Mouse (Mus musculus) midbrain, embryonic 15.5 days (tissue): ENCODE results near the gene B4galnt3. TPM values are rescaled to one million over a fixed set of nuclear protein-coding genes. Genes with fewer than 3 reads are reported as not detected.
A peak's percentile ranks its signal among the peaks of the same experiment; 100 is the strongest.
"Not testable (repeated sequence)": the region's sequence is repeated elsewhere in the genome, so short reads cannot be mapped to it uniquely, and the experiment has no call there.

Source experiments
- ATAC-seq: fragments of 200-750 bp; cut with Nextera tagmentation; replicated peaks from 2 replicates; pipeline ENCODE4 v1.8.0; 2017; ENCODE audit warnings: moderate TSS enrichment
- H3K27ac ChIP-seq: fragments of 300-500 bp; sonication (generic); 2 replicates; pipeline ENCODE4 v1.5.1; 2015; ENCODE audit warnings: mild to moderate bottlenecking, inconsistent platforms
- H3K27me3 ChIP-seq: fragments of 300-500 bp; sonication (generic); replicated peaks from 2 replicates; pipeline ENCODE4 v1.6.1; 2015; ENCODE audit warnings: inconsistent platforms
- H3K36me3 ChIP-seq: fragments of 300-500 bp; sonication (generic); replicated peaks from 2 replicates; pipeline ENCODE4 v1.6.1; 2015; ENCODE audit warnings: inconsistent platforms
- H3K4me1 ChIP-seq: fragments of 300-500 bp; sonication (generic); 2 replicates; pipeline ENCODE4 v1.6.1; 2015; ENCODE audit warnings: inconsistent platforms
- H3K4me2 ChIP-seq: fragments of 300-500 bp; sonication (generic); 2 replicates; pipeline ENCODE4 v1.6.1; 2015; ENCODE audit warnings: inconsistent platforms, mild to moderate bottlenecking, moderate library complexity
- H3K4me3 ChIP-seq: fragments of 300-500 bp; sonication (generic); 2 replicates; pipeline ENCODE4 v1.5.1; 2015; ENCODE audit warnings: mild to moderate bottlenecking, inconsistent platforms
- H3K9ac ChIP-seq: fragments of 300-500 bp; sonication (generic); 2 replicates; pipeline ENCODE4 v1.6.1; 2015; ENCODE audit warnings: mild to moderate bottlenecking, inconsistent platforms
- H3K9me3 ChIP-seq: fragments of 300-500 bp; sonication (generic); 2 replicates; pipeline ENCODE4 v1.6.1; 2016; ENCODE audit warnings: inconsistent platforms
- WGBS: fragments of 180-500 bp; shearing (Covaris S2); methylation state at CpG from one replicate; pipeline ENCODE4 v1.1.7; 2015; ENCODE audit warnings: mixed read lengths; 5-methylcytosine and 5-hydroxymethylcytosine counted together
- polyA plus RNA-seq: library from polyadenylated mRNA; unstranded; fragments of >200 nt; fragmentation: Nextera tagmentation; extraction: Ambion mirVana; gene quantifications from 2 replicates; pipeline ENCODE4 v1.2.1, GENCODE M21; 2015

Gene B4galnt3
- polyA plus RNA-seq, 1 experiment from 2014 or later: 0.22 TPM

- H3K4me2 ChIP-seq: no peak overlapping the region
- WGBS: 36% methylated on average over 6 of the region's 6 CpGs
- no peaks in the 10 kb centered on the region for H3K36me3 ChIP-seq
- ATAC-seq: 0 out of 2 replicates have a peak, but pooled peaks have one; percentile 58
- no peaks in the 10 kb centered on the region for H3K4me1 ChIP-seq
- no peaks in the 10 kb centered on the region for H3K9me3 ChIP-seq
- H3K27me3 ChIP-seq: no peaks in the 10 kb centered on the region
- no peak overlapping the region for H3K9ac ChIP-seq
- no peak overlapping the region for H3K4me3 ChIP-seq
- H3K27ac ChIP-seq: no peak overlapping the region
Observed at GRCm38 (mm10) chr6:120301137-120301536, 6.8 kb upstream of the B4galnt3 start.

- WGBS: 96% methylated on average over 2 of the region's 2 CpGs
- not testable (repeated sequence) for H3K27ac ChIP-seq, H3K4me2 ChIP-seq, ATAC-seq, H3K9ac ChIP-seq, H3K36me3 ChIP-seq, H3K9me3 ChIP-seq, H3K4me1 ChIP-seq, H3K4me3 ChIP-seq
- H3K27me3 ChIP-seq: peaks cover 14% of the 10 kb centered on the region
Observed at GRCm38 (mm10) chr6:120296589-120296988, 2.2 kb upstream of the B4galnt3 start.

- H3K4me3 ChIP-seq: peak overlapping the region; percentile 86
- WGBS: under 1% methylated on average over 16 of the region's 16 CpGs
- H3K4me1 ChIP-seq: peaks cover 8% of the 10 kb centered on the region; the same call in 1 of the 2 replicates
- H3K36me3 ChIP-seq: no peaks in the 10 kb centered on the region
- H3K4me2 ChIP-seq: peak overlapping the region; percentile 100
- peak; percentile 79 for ATAC-seq
- peak overlapping the region; percentile 65 for H3K9ac ChIP-seq
- H3K9me3 ChIP-seq: no peaks in the 10 kb centered on the region
- H3K27ac ChIP-seq: no peak overlapping the region
- H3K27me3 ChIP-seq: peaks cover 14% of the 10 kb centered on the region
Observed at GRCm38 (mm10) chr6:120294785-120295133, 400 bp upstream of the B4galnt3 start.

DNA sequence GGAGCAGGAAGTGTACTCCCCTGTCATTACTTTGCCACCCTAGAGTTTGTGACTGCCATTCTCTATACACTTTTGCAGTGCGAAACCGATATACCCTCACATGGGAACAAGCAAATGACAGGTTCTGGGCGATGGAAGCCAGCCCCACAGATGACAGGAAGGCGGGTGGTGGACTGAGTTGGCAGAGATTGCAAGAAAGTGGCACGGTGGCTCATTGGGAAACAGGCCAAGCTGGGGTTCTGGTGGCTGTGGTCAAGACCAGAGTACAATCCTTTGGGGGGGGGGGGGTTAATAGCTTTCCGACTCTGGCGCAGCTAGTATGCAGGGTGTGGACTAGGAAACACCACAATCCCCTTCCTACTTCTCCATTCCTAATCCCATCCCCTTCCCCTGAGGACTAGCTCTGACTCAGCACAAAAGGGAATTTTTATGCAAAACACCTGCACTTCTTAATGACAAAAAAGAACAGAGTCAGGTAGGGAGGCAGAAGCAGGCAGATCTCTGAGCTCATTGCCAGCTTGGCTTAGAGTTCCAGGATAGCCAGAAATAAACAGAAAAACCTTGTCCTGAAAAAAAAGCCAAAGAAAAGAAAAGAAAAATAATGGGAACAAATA lies 2.9 kb downstream of the B4galnt3 start:
- ATAC-seq: no peak
- H3K4me2 ChIP-seq: no peak overlapping the region
- no peak overlapping the region for H3K27ac ChIP-seq
- 94% methylated on average over 7 of the region's 7 CpGs for WGBS
- H3K4me3 ChIP-seq: no peak overlapping the region
- no peaks in the 10 kb centered on the region for H3K9me3 ChIP-seq
- peaks cover 8% of the 10 kb centered on the region; the same call in 1 of the 2 replicates for H3K4me1 ChIP-seq
- H3K36me3 ChIP-seq: no peaks in the 10 kb centered on the region
- peaks cover 14% of the 10 kb centered on the region for H3K27me3 ChIP-seq
- H3K9ac ChIP-seq: no peak overlapping the region

GRCm38 (mm10) chr6:120289430-120289829 lies 4.9 kb downstream of the B4galnt3 start:
- H3K4me1 ChIP-seq: 0 out of 2 replicates have a peak, but pooled peaks cover 5% of the 10 kb centered on the region
- no peak overlapping the region for H3K27ac ChIP-seq
- H3K27me3 ChIP-seq: peaks cover 14% of the 10 kb centered on the region
- H3K9me3 ChIP-seq: no peaks in the 10 kb centered on the region
- WGBS: 82% methylated on average over 4 of the region's 4 CpGs
- no peak overlapping the region for H3K4me3 ChIP-seq
- H3K9ac ChIP-seq: no peak overlapping the region
- H3K36me3 ChIP-seq: no peaks in the 10 kb centered on the region
- H3K4me2 ChIP-seq: no peak overlapping the region
- ATAC-seq: no peak

GRCm38 (mm10) chr6:120288541-120288940 lies 5.8 kb downstream of the B4galnt3 start:
- no peaks in the 10 kb centered on the region for H3K36me3 ChIP-seq
- WGBS: 53% methylated on average over 7 of the region's 7 CpGs
- H3K4me3 ChIP-seq: no peak overlapping the region
- H3K27ac ChIP-seq: no peak overlapping the region
- no peak overlapping the region for H3K9ac ChIP-seq
- no peaks in the 10 kb centered on the region for H3K4me1 ChIP-seq
- H3K4me2 ChIP-seq: no peak overlapping the region
- H3K27me3 ChIP-seq: peaks cover 8% of the 10 kb centered on the region; the same call in 1 of the 2 replicates
- H3K9me3 ChIP-seq: no peaks in the 10 kb centered on the region
- ATAC-seq: no peak

DNA sequence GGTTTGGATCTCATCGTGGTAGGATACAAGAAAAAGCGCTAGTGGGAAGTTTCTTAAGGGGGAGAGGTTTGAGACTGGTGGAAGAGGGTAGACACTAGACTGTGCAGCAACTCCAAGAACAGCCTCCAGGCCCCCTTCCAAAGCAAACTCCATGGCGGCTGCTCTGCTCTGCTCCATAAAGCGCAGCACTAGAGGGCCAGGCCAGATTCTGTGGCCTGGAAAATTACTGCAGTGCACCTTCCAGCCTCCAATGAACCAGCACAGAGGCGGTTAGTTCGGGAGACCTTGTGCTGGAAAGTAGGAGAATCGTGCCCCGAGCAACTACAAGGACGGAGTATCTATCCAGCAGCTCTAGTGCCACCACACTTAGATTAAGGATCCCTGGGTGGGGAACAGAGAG lies 7.1 kb downstream of the B4galnt3 start:
- WGBS: 88% methylated on average over 9 of the region's 9 CpGs
- ATAC-seq: no peak

DNA sequence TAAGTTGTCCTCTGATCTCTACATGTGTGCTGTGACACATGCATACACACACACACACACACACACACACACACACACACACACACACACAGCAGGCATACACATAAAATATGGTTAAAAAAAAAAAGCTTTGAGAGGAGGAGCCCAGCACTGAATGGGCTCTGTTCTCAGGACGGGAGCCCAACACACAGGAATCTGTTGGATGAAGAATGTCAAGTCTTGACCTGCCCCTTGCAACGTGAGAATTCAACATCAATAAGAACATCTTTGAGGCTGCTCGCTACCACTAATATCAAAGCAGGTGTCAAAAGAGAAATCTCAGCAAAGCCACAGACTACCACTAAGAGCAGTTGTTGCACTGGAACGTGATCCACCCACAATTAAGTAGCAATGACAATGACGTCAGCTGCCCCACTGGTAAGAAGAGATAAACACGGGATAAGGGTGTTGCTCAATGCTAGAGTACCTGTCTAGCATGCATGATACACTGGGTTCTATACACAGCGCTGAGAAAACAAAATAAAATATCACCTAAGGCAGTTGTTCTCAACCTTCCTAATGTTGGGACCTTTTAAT lies 17.4 kb downstream of the B4galnt3 start:
- no peaks in the 10 kb centered on the region for H3K9me3 ChIP-seq

More for the DNA sequence above, 7.1 kb downstream of the B4galnt3 start:
- no peaks in the 10 kb centered on the region for H3K27me3 ChIP-seq
- no peak overlapping the region for H3K9ac ChIP-seq
- no peaks in the 10 kb centered on the region for H3K4me1 ChIP-seq
- no peaks in the 10 kb centered on the region for H3K9me3 ChIP-seq
- no peak overlapping the region for H3K27ac ChIP-seq
- H3K36me3 ChIP-seq: no peaks in the 10 kb centered on the region
- H3K4me3 ChIP-seq: no peak overlapping the region
- H3K4me2 ChIP-seq: no peak overlapping the region

DNA sequence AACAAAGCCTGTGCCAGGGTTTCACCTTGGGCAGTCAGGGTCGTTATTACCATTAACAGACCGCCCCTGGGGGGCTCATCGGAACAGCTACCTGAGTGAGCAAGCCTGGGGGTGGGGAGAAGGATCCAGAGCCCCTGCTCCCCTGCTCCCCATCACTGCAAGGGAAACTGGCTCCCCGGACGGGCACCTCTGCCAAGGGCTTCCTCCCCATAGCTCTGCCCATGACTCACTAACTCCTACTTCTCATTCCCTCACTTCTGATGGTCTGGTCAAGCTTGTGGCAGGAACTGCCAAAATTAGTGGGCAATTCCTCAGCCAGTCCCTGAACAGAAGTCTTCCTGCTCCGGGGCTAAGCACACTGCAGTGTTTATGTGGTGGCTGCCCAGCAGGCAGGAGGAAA lies 19.1 kb downstream of the B4galnt3 start:
- ATAC-seq: no peak
- no peaks in the 10 kb centered on the region for H3K4me1 ChIP-seq
- H3K9ac ChIP-seq: no peak overlapping the region
- H3K27ac ChIP-seq: no peak overlapping the region
- no peaks in the 10 kb centered on the region for H3K27me3 ChIP-seq
- WGBS: 62% methylated on average over 6 of the region's 6 CpGs
- no peaks in the 10 kb centered on the region for H3K9me3 ChIP-seq
- H3K4me2 ChIP-seq: no peak overlapping the region
- H3K4me3 ChIP-seq: no peak overlapping the region
- no peaks in the 10 kb centered on the region for H3K36me3 ChIP-seq

More for the DNA sequence above, 17.4 kb downstream of the B4galnt3 start:
- Histone ChIP-seq H3K9ac (no peak overlapping the region), H3K36me3 (no peaks in the 10 kb centered on the region), H3K4me1 (no peaks in the 10 kb centered on the region), H3K4me2 (no peak overlapping the region), H3K27ac (no peak overlapping the region), H3K27me3 (no peaks in the 10 kb centered on the region), H3K4me3 (no peak overlapping the region)
- ATAC-seq: no peak
- WGBS: 84% methylated on average over 7 of the region's 7 CpGs

DNA sequence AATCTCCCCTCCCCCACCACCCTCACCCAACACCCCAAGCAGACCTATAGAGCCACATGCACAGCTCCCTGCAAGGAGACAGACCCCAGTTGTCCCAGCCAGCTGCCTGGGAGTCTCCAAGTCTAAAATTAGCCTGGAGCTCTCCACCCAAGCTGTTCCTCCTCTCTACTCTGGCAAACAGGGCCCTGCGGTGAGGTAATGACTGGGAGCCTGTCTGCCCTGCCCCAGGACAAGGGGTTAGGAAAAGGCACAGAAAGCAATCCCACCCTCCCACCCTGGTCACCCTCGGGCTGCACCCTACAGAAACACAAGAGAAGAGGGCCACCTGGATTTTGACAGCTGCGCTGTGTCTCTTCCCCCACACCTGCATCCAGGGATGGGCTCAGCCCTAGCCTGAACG lies 19.5 kb downstream of the B4galnt3 start:
- Histone ChIP-seq H3K9ac (no peak overlapping the region), H3K36me3 (no peaks in the 10 kb centered on the region), H3K4me1 (no peaks in the 10 kb centered on the region), H3K9me3 (no peaks in the 10 kb centered on the region), H3K4me2 (no peak overlapping the region), H3K4me3 (no peak overlapping the region), H3K27ac (no peak overlapping the region), H3K27me3 (no peaks in the 10 kb centered on the region)
- no peak for ATAC-seq
- 67% methylated on average over 4 of the region's 4 CpGs for WGBS

- no peak overlapping the region for H3K4me3 ChIP-seq
- no peak overlapping the region for H3K27ac ChIP-seq
- no peak overlapping the region for H3K4me2 ChIP-seq
- H3K4me1 ChIP-seq: no peaks in the 10 kb centered on the region
- H3K9me3 ChIP-seq: no peaks in the 10 kb centered on the region
- no peaks in the 10 kb centered on the region for H3K27me3 ChIP-seq
- H3K36me3 ChIP-seq: no peaks in the 10 kb centered on the region
- H3K9ac ChIP-seq: no peak overlapping the region
- ATAC-seq: no peak
- WGBS: 87% methylated on average over 8 of the region's 8 CpGs
Observed at GRCm38 (mm10) chr6:120274181-120274580, 20.2 kb downstream of the B4galnt3 start.

DNA sequence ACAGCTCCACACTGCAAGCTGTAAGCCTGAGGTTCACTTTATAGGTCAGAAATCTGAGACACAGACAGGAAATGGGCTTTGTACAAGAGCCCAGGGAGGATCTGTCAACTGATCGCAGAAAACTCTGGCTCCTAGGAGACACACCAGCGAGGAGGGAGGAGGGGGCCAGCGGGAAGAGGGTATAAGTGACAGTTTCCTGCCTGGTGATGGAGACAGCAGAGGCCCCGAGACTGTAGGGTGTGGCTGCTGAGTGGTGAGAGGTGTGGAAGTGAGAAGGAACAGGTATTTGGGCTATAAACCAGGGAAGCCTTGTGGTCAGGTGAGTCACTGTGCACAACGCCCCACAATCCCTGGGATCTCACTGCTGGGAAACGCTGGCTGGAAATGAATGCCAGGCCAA lies 30.2 kb downstream of the B4galnt3 start:
- H3K27me3 ChIP-seq: no peaks in the 10 kb centered on the region
- H3K9ac ChIP-seq: no peak overlapping the region
- no peaks in the 10 kb centered on the region for H3K9me3 ChIP-seq
- H3K4me1 ChIP-seq: no peaks in the 10 kb centered on the region
- WGBS: 71% methylated on average over 6 of the region's 6 CpGs
- H3K27ac ChIP-seq: no peak overlapping the region
- no peak overlapping the region for H3K4me2 ChIP-seq
- no peak for ATAC-seq
- no peaks in the 10 kb centered on the region for H3K36me3 ChIP-seq
- no peak overlapping the region for H3K4me3 ChIP-seq

DNA sequence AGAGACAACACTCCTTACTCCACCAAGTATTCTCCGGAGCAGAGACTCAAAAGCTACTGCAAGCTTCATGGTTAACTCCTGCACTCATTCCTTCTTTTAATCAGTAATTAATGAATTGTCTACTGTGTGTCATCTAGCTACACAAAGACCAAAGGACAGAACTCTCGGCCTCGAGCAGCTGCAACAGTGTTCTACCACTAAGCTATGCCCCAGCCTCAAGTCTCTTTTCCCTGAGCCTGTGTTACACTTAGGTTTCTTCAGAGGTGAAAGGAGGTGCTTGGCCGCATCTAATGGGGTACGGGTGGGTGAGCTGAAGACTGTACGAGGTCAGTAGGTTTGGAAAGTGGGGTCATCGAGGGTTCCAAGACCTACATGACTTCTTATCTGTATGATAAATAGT lies 30.8 kb downstream of the B4galnt3 start:
- ATAC-seq: no peak
- Histone ChIP-seq H3K36me3 (no peaks in the 10 kb centered on the region), H3K9ac (no peak overlapping the region), H3K9me3 (no peaks in the 10 kb centered on the region), H3K4me2 (no peak overlapping the region), H3K4me1 (no peaks in the 10 kb centered on the region), H3K27me3 (no peaks in the 10 kb centered on the region), H3K27ac (no peak overlapping the region), H3K4me3 (no peak overlapping the region)
- WGBS: 88% methylated on average over 7 of the region's 7 CpGs
